Mouse (Mus musculus) megakaryocyte-erythroid progenitor cell, adult 5-6 weeks (primary cell): Measurements from ENCODE around the gene Dph5. TPM values are rescaled to one million over a fixed set of nuclear protein-coding genes. Genes with fewer than 3 reads are reported as not detected.

Experiments used
- total RNA-seq, 2 experiments: library from RNA; stranded (forward) in 1 of 2; stranded (reverse) in 1 of 2; fragments of 200-1000, 215-1000 nt in 1 of 2; fragments of >200 nt in 1 of 2; fragmentation: Nextera tagmentation in 1 of 2; gene quantifications; 2 replicates each; pipeline ENCODE4 v1.2.3; 2014 to 2017

Gene Dph5
- total RNA-seq, 2 experiments from 2014 or later = 65.6 to 94.3 TPM

Other genes starting within 250 kb of the Dph5 start
- gene S1pr1, start 172.8 kb upstream of the Dph5 start, total RNA-seq (2014; fragmentation: Nextera tagmentation) = 9.0 and 13.1 TPM in 2 replicates
- gene S1pr1, start 172.8 kb upstream of the Dph5 start, total RNA-seq (2017) = 6.4 and 7.1 TPM in 2 replicates
- 12.8 and 13.5 TPM in 2 replicates for gene Slc30a7, start 119.6 kb downstream of the Dph5 start, total RNA-seq (2014; fragmentation: Nextera tagmentation)
- 9.2 and 14.8 TPM in 2 replicates for gene Slc30a7, start 119.6 kb downstream of the Dph5 start, total RNA-seq (2017)
- gene Extl2, start 119.6 kb downstream of the Dph5 start, total RNA-seq (2014; fragmentation: Nextera tagmentation) = 2.9 and 6.0 TPM in 2 replicates
- 8.1 and 15.2 TPM in 2 replicates for gene Extl2, start 119.6 kb downstream of the Dph5 start, total RNA-seq (2017)
- not detected in 2 replicates for gene Vcam1, start 241.9 kb downstream of the Dph5 start, total RNA-seq (2014; fragmentation: Nextera tagmentation)
- gene Vcam1, start 241.9 kb downstream of the Dph5 start, total RNA-seq (2017) = 0.33 and 0.72 TPM in 2 replicates